Mouse (Mus musculus): ENCODE measurements around the gene Med16. TPM values are rescaled to one million over a fixed set of nuclear protein-coding genes. Genes with fewer than 3 reads are reported as not detected.
"Not testable (repeated sequence)": the region's sequence is repeated elsewhere in the genome, so short reads cannot be mapped to it uniquely, and the experiment has no call there.

Gene Med16
- polyA plus RNA-seq, 1 experiment: 92.6 TPM

GRCm38 (mm10) chr10:79892451-79893118 is 16.1 kb downstream of the Med16 start:
- DNase-seq (ENCODE audit: low read depth): peak; percentile 76
- peak; percentile 88 for TF ChIP-seq CTCF (IDR thresholded peaks at IDR 0.05; ENCODE audit: borderline replicate concordance, extremely low read depth, insufficient read depth, insufficient read length)

- TF ChIP-seq CTCF (IDR thresholded peaks at IDR 0.05; ENCODE audit: borderline replicate concordance, extremely low read depth, insufficient read depth, insufficient read length): no peak
- TF ChIP-seq POLR2A (IDR thresholded peaks at IDR 0.05; ENCODE audit: borderline replicate concordance, extremely low read depth, insufficient read depth, insufficient read length, poor library complexity, severe bottlenecking): no peak
- no peak for DNase-seq (ENCODE audit: low read depth)
Observed at GRCm38 (mm10) chr10:79890670-79891069, 18.1 kb downstream of the Med16 start, which contains the start of gene Cfd. Gene Cfd (plus strand): TSS chr10:79890853.

GRCm38 (mm10) chr10:79889386-79889785 is 19.3 kb downstream of the Med16 start:
- TF ChIP-seq CTCF (IDR thresholded peaks at IDR 0.05; ENCODE audit: borderline replicate concordance, extremely low read depth, insufficient read depth, insufficient read length) (no peak), POLR2A (IDR thresholded peaks at IDR 0.05; ENCODE audit: borderline replicate concordance, extremely low read depth, insufficient read depth, insufficient read length, poor library complexity, severe bottlenecking) (no peak)
- no peak for DNase-seq (ENCODE audit: low read depth)

GRCm38 (mm10) chr10:79886611-79887010 is 22.1 kb downstream of the Med16 start:
- TF ChIP-seq POLR2A (IDR thresholded peaks at IDR 0.05; ENCODE audit: borderline replicate concordance, extremely low read depth, insufficient read depth, insufficient read length, poor library complexity, severe bottlenecking) (no peak), CTCF (IDR thresholded peaks at IDR 0.05; ENCODE audit: borderline replicate concordance, extremely low read depth, insufficient read depth, insufficient read length) (no peak)
- no peak for DNase-seq (ENCODE audit: low read depth)

- TF ChIP-seq POLR2A (IDR thresholded peaks at IDR 0.05; ENCODE audit: borderline replicate concordance, extremely low read depth, insufficient read depth, insufficient read length, poor library complexity, severe bottlenecking) (no peak), CTCF (IDR thresholded peaks at IDR 0.05; ENCODE audit: borderline replicate concordance, extremely low read depth, insufficient read depth, insufficient read length) (no peak)
- no peak for DNase-seq (ENCODE audit: low read depth)
Observed at GRCm38 (mm10) chr10:79886054-79886453, 22.7 kb downstream of the Med16 start, which contains the start of gene Elane. Gene Elane (plus strand): TSS chr10:79886247.

- not testable (repeated sequence) for DNase-seq (ENCODE audit: low read depth)
Observed at GRCm38 (mm10) chr10:79884938-79885337, 23.8 kb downstream of the Med16 start.

GRCm38 (mm10) chr10:79884446-79884845 is 24.3 kb downstream of the Med16 start:
- TF ChIP-seq POLR2A (IDR thresholded peaks at IDR 0.05; ENCODE audit: borderline replicate concordance, extremely low read depth, insufficient read depth, insufficient read length, poor library complexity, severe bottlenecking) (no peak), CTCF (IDR thresholded peaks at IDR 0.05; ENCODE audit: borderline replicate concordance, extremely low read depth, insufficient read depth, insufficient read length) (no peak)
- no peak for DNase-seq (ENCODE audit: low read depth)

- peak; percentile 83 for DNase-seq (ENCODE audit: low read depth)
- TF ChIP-seq POLR2A (IDR thresholded peaks at IDR 0.05; ENCODE audit: borderline replicate concordance, extremely low read depth, insufficient read depth, insufficient read length, poor library complexity, severe bottlenecking) (no peak), CTCF (IDR thresholded peaks at IDR 0.05; ENCODE audit: borderline replicate concordance, extremely low read depth, insufficient read depth, insufficient read length) (peak; percentile 92)
Observed at GRCm38 (mm10) chr10:79883297-79884084, 25.2 kb downstream of the Med16 start.

- no peak for DNase-seq (ENCODE audit: low read depth)
- TF ChIP-seq POLR2A (IDR thresholded peaks at IDR 0.05; ENCODE audit: borderline replicate concordance, extremely low read depth, insufficient read depth, insufficient read length, poor library complexity, severe bottlenecking) (no peak), CTCF (IDR thresholded peaks at IDR 0.05; ENCODE audit: borderline replicate concordance, extremely low read depth, insufficient read depth, insufficient read length) (no peak)
Observed at GRCm38 (mm10) chr10:79881981-79882380, 26.7 kb downstream of the Med16 start.

- DNase-seq (ENCODE audit: low read depth): no peak
- TF ChIP-seq POLR2A (IDR thresholded peaks at IDR 0.05; ENCODE audit: borderline replicate concordance, extremely low read depth, insufficient read depth, insufficient read length, poor library complexity, severe bottlenecking) (no peak), CTCF (IDR thresholded peaks at IDR 0.05; ENCODE audit: borderline replicate concordance, extremely low read depth, insufficient read depth, insufficient read length) (no peak)
Observed at GRCm38 (mm10) chr10:79880721-79881120, 28.0 kb downstream of the Med16 start.

- TF ChIP-seq CTCF (IDR thresholded peaks at IDR 0.05; ENCODE audit: borderline replicate concordance, extremely low read depth, insufficient read depth, insufficient read length): no peak
- TF ChIP-seq POLR2A (IDR thresholded peaks at IDR 0.05; ENCODE audit: borderline replicate concordance, extremely low read depth, insufficient read depth, insufficient read length, poor library complexity, severe bottlenecking): no peak
- DNase-seq (ENCODE audit: low read depth): no peak
Observed at GRCm38 (mm10) chr10:79879527-79879926, 29.2 kb downstream of the Med16 start.

- TF ChIP-seq CTCF (IDR thresholded peaks at IDR 0.05; ENCODE audit: borderline replicate concordance, extremely low read depth, insufficient read depth, insufficient read length) (no peak), POLR2A (IDR thresholded peaks at IDR 0.05; ENCODE audit: borderline replicate concordance, extremely low read depth, insufficient read depth, insufficient read length, poor library complexity, severe bottlenecking) (no peak)
- no peak for DNase-seq (ENCODE audit: low read depth)
Observed at GRCm38 (mm10) chr10:79877757-79878156, 31.0 kb downstream of the Med16 start.
